Mouse (Mus musculus): ENCODE measurements around the gene U90926.

U90926 gene

DNA sequence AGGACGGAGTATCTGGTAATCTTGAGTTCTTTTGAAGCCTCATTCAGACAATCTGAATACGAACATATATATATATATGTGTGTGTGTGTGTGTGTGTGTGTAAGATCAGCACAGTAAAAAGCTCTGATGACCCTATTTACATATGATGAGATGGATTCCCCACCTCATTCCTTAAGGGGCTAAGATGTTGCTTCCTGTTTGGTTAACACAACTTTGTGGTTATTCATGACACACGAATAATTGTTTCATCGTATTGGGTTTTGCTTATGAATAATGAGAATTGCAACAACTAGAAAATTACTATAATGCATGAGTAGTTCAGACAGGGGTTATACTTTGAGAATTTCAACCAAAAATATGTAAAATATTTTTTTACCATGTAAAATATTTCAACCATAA is at the start of gene U90926:
TSS of gene U90926 (minus strand) at position 101 of the 400 bp plus-strand sequence.
- DNase-seq (ENCODE audit: low spot score), result no peak

DNA sequence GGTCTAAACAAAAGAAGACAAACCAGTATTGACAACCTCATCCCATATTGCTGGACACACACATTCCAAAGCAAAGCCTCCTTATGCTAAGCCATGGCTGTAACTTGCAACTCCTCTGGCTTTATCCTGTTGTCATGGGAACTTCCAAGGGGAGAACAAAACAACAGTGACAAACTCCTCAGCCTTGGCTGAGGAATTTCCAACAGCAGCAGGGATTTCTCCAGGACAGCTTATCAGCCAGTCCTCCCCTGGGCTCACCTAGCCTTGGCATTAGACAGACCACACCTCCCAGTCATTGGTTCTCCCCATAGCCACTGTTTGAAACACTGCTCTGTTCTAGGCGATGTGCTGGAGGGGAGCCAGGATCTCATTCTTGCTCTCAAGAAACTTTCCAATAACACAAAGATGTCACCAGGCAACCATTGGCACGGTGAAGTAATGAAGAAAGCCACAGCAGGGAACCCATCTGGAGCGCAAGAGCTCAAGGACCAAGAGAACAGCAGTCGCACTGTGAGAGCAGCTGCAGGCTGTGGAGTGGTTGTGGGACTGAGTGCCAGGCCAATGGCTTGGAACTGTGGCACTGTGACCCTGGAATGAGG is 48.7 kb upstream of the U90926 start:
- DNase-seq (ENCODE audit: low spot score), result peak; percentile 51

DNA sequence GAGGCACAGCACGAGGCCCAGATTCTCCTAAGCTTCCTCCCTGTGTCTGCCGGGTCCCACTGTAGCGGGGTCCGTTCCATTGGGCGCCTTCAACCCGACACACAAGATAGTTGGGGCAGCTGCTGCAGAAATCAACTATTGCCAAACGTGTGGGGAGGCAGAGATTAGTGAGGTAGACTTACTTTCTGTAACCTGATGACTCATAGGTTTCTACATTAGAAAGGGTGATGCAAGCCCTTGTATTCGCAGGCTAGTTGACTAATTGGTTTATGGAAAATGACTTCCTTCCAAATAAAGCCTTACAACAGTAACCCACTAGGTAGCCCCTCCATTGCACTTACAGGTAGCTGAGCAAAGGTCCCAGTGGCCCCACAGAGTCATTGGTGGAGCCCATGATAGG is 47.4 kb upstream of the U90926 start:
- DNase-seq (ENCODE audit: low spot score), result no peak

DNA sequence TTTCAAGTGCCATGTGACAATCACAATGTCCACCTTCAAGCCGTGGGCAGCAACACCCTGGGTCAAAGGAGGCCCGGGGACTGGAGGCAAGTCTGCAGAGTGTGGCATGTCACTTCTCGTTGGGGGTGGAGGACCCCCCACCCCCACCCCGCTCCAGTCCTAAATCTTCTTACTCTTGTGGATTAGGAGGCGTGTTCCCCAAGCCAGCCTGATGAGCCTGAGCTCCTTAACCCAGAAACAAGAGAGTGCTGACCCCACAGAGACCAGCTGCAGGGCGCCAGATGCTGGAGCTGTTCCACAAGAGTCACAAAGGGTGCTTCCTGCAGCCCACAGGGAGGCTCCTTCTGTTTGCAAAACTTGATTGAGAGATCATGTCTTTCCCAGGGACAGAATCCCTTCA is 41.0 kb upstream of the U90926 start, which contains the start of gene Ppef2:
TSS of gene Ppef2 (minus strand) at position 61 of the 400 bp plus-strand sequence.
- no peak for DNase-seq (ENCODE audit: low spot score)

DNA sequence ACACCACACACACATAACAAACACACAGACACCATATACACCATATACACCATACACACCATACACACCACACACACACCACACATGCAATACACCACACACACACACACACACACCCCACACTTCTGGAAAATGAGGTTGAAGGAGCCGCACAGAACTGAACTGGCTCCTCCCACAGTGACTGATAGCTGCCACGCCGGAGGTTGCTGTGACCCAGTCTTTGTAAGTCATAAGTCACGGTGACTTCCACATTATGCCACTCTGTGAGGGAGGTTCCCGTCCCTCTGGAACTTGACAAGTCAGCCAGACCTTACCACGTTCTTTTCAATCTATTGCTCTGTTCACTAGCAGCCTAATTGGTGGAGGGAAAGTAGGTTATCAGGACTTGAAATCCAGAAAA is 39.3 kb upstream of the U90926 start:
- DNase-seq (ENCODE audit: low spot score), result no peak

DNA sequence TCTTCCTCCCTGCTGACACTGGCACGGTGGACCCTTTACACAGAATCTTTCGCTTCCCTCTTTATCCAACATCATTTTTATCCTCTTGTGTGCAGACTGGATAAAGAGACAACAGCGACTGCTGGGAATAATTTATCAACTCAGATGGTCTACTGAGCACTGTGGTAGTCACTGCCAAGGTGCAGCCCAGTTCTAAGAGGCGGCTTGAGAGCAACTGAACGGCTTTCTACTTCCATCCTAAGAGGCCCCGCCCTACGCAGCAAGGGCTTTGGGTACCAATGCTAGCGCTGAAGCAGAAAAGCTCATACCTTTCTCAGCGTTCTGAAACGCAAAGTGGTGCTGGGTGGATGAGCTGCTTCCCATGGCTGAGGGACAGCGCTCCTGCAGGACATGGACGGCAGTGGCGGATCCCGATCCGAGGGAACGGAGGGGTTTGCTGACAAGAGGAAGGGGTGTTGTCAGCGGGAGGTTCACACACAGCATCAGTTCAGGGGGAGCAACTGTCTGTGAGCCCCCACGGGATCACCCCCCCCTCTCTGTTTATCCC is 37.7 kb upstream of the U90926 start:
- no peak for DNase-seq (ENCODE audit: low spot score)

DNA sequence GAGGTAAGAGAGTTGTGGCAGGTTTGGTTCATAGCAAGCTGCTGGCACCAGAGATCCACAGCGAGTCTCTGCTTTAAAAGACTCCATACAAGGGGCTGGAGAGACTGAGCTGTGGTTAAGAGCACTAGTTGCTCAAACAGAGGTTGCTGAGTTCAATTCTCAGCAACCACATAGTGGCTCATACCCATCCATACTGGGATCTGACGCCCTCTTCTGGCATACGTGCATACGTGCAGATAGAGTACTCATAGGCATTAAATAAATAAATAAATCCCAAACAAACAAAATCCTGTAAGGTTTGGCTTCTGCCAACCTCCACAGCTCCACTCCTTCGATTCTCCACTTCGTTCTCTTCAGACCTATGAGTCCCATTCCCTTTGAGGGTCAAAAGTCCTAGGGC is 36.8 kb upstream of the U90926 start:
- DNase-seq (ENCODE audit: low spot score), result no peak

DNA sequence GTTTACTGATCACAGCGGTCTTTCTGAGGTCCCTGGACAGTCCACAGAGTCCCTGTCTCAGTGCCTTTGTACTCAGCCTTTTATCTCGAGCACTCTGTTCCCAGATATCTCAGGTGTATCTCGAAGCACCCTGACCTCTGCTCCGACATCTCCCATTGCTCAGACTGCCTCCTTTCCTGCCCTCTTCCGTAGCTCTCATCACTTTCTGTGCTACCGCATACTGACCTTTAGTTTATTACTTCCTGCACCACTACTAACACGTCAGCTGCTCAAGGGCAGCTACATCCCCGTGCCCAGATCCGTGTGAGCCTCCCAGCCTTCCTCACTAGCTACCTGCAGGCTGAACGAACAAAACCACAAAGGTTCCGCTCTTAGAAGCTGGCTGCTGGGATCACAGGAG is 33.4 kb upstream of the U90926 start:
- DNase-seq (ENCODE audit: low spot score), result no peak

DNA sequence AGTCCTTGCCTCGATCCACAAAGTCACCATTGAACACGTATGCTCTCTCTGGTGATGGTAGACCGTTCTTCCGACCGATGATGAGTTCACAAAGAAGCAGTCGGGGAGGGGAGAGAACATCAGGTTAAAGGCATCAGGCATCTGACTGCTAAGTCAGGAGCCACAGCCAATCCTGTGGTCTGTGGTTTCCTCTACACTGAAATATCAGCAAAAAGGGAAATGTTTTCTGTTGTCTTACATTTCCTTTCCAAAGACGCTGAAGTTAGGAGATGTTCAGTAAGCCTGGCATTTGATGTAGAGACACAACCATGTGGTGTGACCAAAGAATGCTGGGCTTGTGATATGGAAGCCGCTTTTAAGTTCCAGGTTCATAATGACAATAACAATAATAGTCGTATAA is 30.3 kb upstream of the U90926 start:
- no peak for DNase-seq (ENCODE audit: low spot score)

DNA sequence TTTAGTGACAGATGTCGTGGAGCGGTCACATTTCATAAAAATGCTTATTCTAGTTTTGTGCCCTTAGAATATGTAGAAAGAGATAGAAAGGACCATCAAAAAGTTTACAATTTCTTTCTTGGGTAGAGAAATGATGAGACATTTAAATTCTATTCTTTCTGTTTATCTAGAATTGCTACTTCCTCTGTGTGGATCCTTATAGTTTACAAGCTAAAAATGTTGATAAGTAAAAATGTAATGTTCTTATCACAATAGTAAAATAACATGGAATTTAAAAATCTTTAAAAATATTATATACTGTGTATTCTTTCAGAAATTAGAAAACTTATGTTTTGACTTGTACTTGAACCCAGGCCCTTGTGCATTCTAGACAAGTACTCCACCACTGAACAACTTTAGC is 29.7 kb upstream of the U90926 start:
- no peak for DNase-seq (ENCODE audit: low spot score)

DNA sequence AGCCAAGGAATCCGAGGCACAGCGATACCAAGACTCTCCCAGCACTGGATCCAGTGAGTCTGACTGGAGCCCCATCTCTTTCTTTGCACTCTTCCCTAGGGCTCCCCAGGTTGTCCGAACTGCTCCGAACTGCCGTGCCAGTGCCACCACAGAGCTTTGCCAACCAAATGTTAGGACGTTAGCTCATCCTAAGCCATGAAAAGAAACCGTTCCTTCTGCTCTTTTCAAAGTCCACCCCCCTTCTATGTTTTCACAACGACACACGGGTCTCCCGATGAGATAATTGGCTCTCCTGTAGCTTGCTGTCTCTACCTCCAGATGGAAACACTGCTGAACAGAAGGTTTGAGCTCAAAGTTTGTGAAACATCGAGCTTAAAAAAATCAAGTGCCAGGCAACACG is 25.6 kb upstream of the U90926 start:
- DNase-seq (ENCODE audit: low spot score), result peak; percentile 40

DNA sequence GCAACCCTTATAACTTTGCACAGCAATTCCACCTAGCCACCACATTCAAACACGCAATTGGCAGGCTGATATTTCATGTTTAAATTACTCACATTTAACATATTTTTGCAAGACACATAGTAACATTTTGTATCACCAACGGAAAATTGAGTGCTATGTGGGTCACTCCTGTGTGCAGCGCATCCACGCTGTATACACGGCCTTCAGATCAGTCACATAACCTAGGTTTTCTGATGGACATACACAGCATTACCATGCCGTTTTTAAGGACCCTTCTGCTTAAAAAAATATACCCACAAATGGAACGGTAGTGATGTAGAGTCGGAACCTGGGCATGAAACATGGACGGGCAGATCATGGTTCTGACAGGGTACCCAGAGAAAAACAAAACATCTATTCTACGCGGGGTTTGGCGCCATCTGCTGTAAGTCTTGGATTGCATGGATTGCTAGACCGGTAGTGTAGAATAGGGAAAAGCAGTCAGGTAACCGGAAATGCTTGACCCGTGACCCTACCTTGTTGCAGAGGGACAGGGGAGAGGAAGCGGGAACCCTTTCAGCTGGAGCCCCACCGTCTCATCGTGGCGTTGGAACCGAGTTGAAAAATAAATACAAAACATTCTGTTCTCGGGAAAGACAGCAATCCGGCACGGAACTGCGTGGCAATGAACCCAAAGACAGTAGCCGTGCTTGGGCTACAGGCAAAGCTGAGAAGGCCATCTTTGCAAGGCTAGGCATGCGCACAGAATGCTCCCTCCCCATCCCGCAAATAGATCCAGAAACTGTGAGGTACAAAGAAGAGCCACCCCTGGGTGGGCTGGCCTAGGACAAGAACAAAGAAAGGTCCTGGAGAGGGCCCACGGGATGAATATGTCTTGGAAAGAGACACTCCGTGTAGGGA is 24.4 kb upstream of the U90926 start:
- DNase-seq (ENCODE audit: low spot score), result peak; percentile 59

DNA sequence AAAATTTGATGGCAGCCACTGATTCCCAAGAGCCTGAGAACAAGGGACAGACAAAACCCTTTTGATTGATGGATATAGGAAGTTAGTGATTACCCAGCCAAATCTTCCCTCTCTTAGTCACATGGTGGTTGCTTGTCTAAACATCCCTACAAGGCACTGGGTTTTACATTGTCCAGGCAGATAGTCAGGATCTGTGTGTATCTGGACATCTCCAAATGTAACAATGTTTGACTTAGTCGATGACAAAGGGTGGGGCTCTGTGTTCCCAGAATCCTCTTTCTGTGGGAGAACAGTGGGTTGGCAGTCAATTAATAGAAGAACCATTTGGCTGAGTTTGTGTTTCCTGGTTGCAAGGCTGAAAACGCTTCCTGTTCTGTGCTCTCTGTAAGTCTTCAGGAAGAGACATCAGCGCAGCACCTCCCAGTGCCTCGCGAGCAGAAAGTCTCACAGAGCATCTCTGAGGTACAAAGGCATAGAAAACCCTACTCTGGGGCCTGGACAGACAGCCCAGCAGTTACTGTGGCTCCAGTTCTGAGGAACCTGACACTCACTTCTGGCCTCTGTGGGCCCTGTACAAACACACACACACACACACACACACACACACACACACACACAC is 19.8 kb upstream of the U90926 start:
- no peak for DNase-seq (ENCODE audit: low spot score)

DNA sequence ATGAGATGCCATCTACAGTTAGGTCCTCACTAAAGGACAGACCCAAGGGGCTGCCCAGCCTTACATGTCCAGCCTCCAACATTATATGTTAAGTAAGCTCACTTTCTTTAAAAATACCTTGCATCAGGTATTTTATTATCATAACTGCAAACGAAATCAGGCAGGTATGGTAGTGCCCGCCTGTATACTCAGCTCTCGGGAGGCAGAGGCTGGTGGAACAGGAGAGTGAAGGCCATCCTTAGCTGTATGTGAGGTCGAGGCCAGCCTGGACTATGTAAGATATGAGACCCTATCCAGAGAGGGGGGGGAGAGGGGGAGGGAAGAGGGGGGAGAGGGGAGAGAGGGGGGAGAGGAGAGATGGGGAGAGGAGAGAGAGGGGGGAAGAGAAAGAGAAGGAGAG is 18.2 kb upstream of the U90926 start:
- no peak for DNase-seq (ENCODE audit: low spot score)

DNA sequence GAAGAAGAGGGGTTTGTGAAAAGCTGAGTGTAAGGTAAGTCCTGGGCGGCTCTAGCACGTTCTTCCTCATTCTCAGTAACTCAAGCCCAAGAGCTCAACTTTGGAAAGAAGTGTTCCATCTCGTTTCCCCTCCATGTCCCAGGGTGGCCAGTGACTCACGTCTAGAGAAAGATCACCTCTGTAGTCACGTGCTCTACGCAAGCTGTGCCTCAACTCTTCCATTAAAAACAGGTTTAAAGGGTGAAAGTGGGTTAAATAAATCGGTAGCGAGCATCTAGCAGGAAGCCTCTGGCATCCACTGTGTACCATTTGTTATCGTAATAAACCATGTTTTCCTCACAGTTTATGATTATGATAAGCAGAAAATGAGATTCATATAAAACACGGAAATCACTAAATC is 16.6 kb upstream of the U90926 start:
- DNase-seq (ENCODE audit: low spot score), result no peak

DNA sequence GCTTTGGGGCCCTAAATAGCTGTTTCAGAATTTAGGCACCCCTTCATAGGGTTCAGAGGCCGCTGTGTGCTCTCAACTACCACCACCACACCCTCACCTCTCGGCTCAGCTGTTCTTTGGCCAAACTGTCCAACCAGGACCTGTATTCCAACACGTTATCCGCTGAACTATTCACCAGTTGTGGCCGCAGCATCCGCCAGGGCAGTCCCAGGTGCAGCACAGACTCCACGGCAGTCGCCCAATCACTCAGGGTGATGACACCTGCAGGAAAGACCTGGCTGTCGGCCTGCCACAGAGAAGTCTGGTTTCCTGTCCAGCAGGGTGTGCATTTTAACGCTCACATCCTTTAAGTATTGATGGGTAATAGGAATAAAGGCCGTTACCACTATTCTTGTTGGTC is 15.1 kb upstream of the U90926 start:
- no peak for DNase-seq (ENCODE audit: low spot score)

DNA sequence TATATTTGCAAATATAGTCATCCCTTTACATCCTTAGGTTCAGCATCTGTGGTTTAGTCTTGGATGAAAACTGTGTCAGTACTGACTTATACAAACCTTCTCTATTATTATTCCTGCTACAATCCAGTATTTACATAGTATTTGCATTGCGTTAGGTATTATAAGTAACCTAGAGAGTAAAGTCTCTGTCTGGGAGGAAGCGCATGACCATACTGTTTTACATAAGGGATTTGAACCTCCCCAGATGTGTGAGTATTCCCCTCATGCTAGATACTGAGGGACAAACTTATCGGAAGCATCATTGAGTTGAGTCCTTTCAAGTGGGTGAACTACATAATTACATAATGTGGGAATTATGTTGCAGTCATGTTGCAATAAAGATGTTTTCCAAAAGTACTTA is 14.3 kb upstream of the U90926 start:
- no peak for DNase-seq (ENCODE audit: low spot score)

DNA sequence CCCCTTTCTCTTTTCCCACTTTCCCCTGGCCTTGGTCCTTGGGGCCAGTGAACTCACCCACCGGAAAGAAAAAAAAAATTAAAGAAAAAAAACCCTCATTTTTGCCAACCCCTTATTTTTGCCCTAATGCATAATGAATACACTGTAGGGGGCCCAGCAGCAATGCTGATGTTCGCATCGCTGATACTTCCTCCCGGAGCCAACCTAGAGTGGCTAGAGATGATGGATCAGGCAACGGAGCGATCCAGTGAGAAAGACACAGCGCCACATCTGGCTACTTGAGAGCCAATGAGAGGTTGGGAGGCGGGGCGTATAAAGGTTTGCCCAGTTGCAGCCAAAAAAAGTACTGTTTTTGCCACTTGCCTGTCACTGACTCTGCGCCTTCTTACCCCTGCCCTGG is 13.6 kb upstream of the U90926 start:
- no peak for DNase-seq (ENCODE audit: low spot score)

DNA sequence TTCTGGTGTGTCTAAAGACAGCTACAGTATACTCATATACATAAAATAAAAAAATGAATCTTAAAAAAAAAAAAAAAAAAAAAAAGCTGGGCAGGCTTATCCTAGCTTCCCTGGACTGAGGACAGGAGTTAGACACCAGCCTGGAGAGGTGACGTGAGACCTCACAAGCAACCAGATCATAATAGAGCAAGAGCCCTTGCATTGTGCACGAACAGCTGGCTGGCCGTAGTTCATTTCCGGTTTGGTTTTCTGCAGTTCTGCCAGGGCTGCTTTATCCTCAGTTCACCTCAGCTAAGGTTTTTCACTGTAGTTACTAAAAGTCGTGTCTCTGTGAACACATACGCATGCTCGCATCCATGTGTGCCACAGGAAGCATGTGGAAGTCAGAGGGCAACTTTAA is 12.6 kb upstream of the U90926 start:
- no peak for DNase-seq (ENCODE audit: low spot score)

DNA sequence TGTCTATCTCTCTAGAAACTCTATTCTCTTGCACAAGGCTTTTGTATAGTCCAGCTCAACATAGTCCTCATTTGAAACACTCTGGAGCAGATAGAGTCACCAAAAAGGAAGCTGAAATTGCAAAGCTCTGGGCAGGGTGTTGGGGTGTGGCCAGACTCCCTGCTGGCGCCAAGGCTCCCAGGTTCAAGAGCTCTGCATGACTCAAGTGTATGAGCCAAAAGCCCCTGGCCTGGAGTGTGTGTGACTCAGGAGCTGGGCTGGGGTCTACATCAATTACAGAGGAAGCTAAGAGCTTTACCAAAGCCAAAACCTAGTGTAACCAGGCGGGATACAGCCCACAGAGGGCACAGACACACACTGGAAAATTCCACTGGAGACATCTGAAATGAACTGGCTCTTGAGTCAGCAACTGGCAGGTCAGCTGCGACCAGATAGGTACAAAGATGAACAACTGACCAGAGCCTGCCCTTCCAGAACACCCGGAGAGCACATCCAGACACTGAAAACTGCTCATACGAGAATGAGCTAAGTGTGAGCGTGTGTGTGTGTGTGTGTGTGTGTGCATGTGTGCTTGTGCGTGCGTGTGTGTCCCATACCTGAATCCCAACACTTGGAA is 5.2 kb upstream of the U90926 start:
- no peak for DNase-seq (ENCODE audit: low spot score)

DNA sequence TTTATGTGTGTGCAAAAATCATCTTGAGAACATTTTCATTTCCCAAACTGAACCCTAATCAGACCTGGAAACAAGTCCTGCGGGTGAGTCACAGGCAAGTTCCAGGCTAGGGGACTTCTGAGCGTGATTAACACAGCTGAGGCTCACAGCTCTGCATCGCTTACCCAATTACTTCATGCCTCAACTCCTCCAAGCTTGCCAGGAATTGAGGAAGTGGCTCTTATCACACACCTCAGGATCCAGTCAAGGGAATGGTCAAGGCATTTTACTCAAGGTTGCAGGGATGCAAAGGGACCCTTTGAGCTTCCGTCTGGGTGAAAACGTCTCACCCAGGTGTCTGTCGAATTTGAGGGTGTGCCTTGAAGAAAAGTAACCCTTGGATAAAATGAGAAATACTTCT is 4.6 kb upstream of the U90926 start:
- no peak for DNase-seq (ENCODE audit: low spot score)

Data from layer of hippocampus, adult 9-10 months (tissue).